Mouse (Mus musculus): ENCODE measurements around the gene Lipo3. TPM values are rescaled to one million over a fixed set of nuclear protein-coding genes. Genes with fewer than 3 reads are reported as not detected.
"Not testable (repeated sequence)": the region's sequence is repeated elsewhere in the genome, so short reads cannot be mapped to it uniquely, and the experiment has no call there.

The Lipo3 gene
- total RNA-seq (2021): 1 to 10 TPM; 4.6 to 4.7 TPM

GRCm38 (mm10) chr19:33761287-33762086 is at the start of gene Lipo3:
Gene Lipo3, minus strand, starts transcription at chr19:33761951.
- DNase-seq: peak; percentile 0 to 4

- DNase-seq: not testable (repeated sequence)
These were observed 25.6 kb upstream of the Lipo3 start, which contains the start of gene Lipo1 for GRCm38 (mm10) chr19:33787359-33787758. Gene Lipo1, minus strand, starts transcription at chr19:33787459.

- DNase-seq: no peak
These were observed 25.0 kb upstream of the Lipo3 start for GRCm38 (mm10) chr19:33786576-33787277.

- not testable (repeated sequence) for DNase-seq
These were observed 10.5 kb downstream of the Lipo3 start, which contains the start of gene Lipo2 for GRCm38 (mm10) chr19:33751259-33751658. Gene Lipo2, minus strand, starts transcription at chr19:33751359.

- not testable (repeated sequence) for DNase-seq
These were observed 136.6 kb downstream of the Lipo3 start, which contains the start of gene Gm8978 for GRCm38 (mm10) chr19:33625152-33625551. Gene Gm8978, minus strand, starts transcription at chr19:33625252.

- peak; percentile 47 to 66 for DNase-seq
These were observed 172.0 kb downstream of the Lipo3 start for GRCm38 (mm10) chr19:33589626-33590302.

GRCm38 (mm10) chr19:33568551-33568950 is 193.2 kb downstream of the Lipo3 start:
- DNase-seq: not testable (repeated sequence)

- DNase-seq: no peak
These were observed 244.1 kb downstream of the Lipo3 start, which contains the start of gene Lipo4 for GRCm38 (mm10) chr19:33517680-33518079. Gene Lipo4, minus strand, starts transcription at chr19:33517780.

Small RNA genes lying within 50 kb of the gene (microRNA-seq; reads per million reads assigned to microRNA genes)
- 0 reads per million in 2 experiments for gene Gm27440

Other genes starting within 250 kb of the Lipo3 start
- gene Lipo4, start 244.2 kb downstream of the Lipo3 start, total RNA-seq (2021): under 1 TPM in 1 of 2 experiments, not detected in 1; 0.20 TPM
- gene Gm8978, start 136.7 kb downstream of the Lipo3 start, total RNA-seq (2021): not detected
- under 1 TPM; 0.17 to 0.23 TPM for gene Lipo2, start 10.6 kb downstream of the Lipo3 start, total RNA-seq (2021)
- not detected for gene Lipo1, start 25.5 kb upstream of the Lipo3 start, total RNA-seq (2021)
- gene Lipf, start 199.2 kb upstream of the Lipo3 start, total RNA-seq (2021): not detected
- not detected for gene Lipk, start 246.3 kb upstream of the Lipo3 start, total RNA-seq (2021)